Mouse (Mus musculus) lung, adult 2 months (tissue): ENCODE measurements at regions not wholly inside any gene's neighbourhood (a gene's known extent, or its start where the extent isn't known, plus 50 kb on each side); places are given as distances from the start of the nearest gene placed in this dataset.

Experiments
- CTCF ChIP-seq: fragments of 200-500 bp; IDR thresholded peaks from 2 replicates; pipeline ENCODE4 v1.5.1; 2011; ENCODE audit warnings: mild to moderate bottlenecking, low read length, control low read depth; ENCODE audit not compliant: insufficient read depth
- POLR2A ChIP-seq: fragments of 200-500 bp; IDR thresholded peaks from 2 replicates; pipeline ENCODE4 v1.6.1; 2011; ENCODE audit warnings: low read depth, mild to moderate bottlenecking, control low read depth, low read length, borderline replicate concordance; ENCODE audit errors: extremely low read depth

DNA sequence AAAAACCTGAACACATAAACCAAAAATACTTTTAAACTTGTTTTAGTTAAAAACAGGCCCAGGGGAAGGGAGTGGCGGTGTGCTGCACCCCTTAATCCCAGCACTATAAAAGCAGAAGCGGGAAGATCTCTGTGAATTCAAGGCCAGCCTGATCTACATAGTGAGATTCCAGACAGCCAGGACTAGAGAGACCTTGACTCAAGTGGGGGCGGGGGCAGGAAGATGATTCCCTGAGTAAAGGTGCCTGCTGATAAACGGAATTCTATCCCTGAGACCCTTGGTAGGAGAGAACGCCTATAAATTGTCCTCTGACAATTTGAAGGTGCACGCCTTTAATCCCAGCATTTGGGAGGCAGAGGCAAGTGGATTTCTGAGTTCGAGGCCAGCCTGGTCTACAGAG, 53.4 kb upstream of the Larp1 start:
- TF ChIP-seq CTCF, result no peak
- TF ChIP-seq POLR2A, result no peak
